Mouse (Mus musculus): ENCODE measurements around the gene Ifih1.

DNA sequence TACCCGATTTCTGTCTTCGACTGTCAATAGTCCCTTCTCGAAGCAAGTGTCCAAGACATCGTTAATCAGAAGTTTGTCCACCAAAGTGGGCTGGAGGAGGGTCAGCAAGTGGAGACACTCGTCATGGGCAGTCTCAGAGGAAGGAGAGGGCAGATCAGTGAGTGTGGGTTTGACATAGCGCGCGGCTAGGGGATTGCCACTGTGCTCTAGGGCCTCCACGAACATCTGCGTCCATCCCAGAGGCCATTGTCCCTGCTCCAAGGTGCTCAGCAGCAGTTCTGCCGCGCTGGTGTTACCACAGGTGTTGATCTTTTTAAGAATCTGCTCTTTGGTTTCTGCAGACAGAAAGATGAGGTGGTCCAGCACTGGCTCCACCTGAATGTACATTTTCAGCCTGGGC is 580 bp downstream of the Ifih1 start:
- TF ChIP-seq CTCF (IDR thresholded peaks at IDR 0.05; ENCODE audit: borderline replicate concordance, control insufficient read depth, extremely low read depth, insufficient read depth, low read length, poor library complexity): no peak
- TF ChIP-seq POLR2A (IDR thresholded peaks at IDR 0.05; ENCODE audit: control insufficient read depth, extremely low read depth, insufficient read depth, low read length, poor library complexity): no peak
